Mouse (Mus musculus) urinary bladder, adult 2 months (tissue): ENCODE measurements around the gene Capza3. TPM values are rescaled to one million over a fixed set of nuclear protein-coding genes. Genes with fewer than 3 reads are reported as not detected.

Source experiments
- DNase-seq: peaks from one replicate; pipeline ENCODE4 v3.0.0; 2022; ENCODE audit warnings: low spot score
- polyA plus RNA-seq: library from polyadenylated mRNA; depleted of rRNA; stranded (reverse); fragments of >200 nt; gene quantifications from 2 replicates; pipeline ENCODE4 v1.2.3, GENCODE M21; 2012; rRNA removed

Gene Capza3
- polyA plus RNA-seq: not detected in 2 replicates

DNA sequence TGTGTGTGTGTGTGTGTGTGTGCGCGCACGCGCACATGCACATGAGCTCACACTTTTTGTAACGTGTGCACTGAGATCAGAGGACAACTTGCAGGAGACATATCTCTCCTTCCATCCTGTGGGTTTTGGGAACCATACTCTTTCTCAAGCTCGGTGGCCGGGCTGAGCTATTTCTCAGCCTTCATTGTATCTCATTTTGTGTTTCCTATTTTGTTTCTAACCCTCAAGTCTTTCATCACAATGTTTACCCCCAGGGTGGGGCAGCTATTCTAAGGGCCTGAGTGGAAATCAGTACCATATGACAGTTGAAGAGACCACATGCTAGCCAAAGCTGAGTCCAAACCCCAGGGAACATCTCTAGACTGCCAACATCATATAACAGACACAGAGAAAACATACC is at the start of gene Capza3:
Capza3 (plus strand) TSS at position 301 of the 400 bp plus-strand sequence.
- no peak for DNase-seq

DNA sequence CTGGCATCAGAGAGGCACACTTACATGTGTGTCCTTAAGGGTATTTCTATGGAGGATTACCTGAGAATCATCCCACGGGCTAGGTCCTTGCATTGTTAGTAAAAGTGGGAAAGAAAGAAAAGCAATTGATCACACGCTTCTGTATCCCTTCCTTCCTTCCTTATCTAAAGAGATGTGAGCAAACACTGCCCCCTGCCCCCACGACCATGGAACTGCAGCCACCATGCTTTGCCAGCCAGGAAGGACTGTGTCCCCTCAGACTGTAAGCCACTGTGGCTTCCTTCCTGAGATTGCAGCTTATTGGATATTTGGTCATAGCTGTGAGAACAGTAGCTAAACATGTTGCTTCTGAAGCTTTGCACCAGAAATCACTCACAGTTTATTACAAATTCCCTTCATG is 35.9 kb upstream of the Capza3 start:
- no peak for DNase-seq

DNA sequence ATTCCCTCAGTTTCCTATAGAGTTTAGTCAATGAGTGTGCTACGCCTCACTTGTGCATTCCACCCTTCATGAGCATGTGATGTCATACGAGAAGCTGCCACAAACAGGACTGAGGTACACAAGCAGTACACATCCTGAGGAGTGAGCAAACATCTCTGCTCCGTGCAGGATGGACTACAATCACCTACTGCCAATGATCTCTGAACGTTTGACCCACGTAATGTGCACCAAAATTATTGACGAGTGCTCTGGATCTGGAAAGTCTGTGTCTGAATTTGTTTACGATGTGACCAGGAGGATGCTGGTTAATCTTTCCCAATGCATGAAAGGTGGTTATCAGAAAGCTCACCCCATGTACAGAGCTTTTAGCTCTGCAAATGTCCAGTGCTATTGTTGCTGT is 16.6 kb upstream of the Capza3 start:
- DNase-seq: no peak

DNA sequence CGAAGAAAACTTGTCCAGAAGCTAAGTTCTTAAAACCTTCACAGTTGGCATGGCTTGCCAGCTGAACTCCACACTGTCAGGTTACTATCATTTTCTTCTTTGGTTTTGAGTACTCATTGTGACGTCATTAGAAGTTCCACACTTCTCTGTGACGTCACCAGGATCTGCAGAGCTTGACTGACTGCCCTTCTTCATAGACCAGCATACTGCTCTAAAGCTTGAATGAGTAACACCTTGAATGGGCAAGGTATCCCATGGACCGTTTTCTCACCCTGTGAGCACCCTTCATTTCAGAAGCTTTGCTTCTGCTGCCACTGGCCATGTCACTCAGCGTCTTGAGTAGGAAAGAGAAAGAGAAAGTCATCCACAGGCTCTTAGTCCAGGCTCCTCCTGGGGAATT is 305 bp downstream of the Capza3 start, which contains the start of gene Plcz1:
Plcz1 (minus strand) TSS at position 101 of the 400 bp plus-strand sequence.
- DNase-seq: no peak

DNA sequence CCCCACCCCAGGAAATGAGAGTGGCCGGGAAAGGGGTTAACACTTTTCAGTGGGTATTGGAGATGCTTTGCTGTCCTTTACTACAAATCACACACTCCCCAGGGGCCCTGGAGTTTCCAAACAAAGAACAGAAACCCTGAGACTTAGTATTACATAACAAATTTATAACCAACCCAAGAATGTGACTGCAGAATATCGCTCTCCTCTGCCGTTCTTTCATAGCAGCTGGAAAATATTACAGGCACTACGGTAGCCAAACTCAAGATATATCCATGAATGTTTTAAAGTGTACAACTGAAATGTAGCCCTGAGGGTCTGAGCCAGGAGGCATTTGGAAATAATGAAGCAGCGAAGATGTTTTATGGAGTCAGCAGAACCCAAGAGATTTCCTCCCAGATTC is 10.4 kb downstream of the Capza3 start:
- no peak for DNase-seq

DNA sequence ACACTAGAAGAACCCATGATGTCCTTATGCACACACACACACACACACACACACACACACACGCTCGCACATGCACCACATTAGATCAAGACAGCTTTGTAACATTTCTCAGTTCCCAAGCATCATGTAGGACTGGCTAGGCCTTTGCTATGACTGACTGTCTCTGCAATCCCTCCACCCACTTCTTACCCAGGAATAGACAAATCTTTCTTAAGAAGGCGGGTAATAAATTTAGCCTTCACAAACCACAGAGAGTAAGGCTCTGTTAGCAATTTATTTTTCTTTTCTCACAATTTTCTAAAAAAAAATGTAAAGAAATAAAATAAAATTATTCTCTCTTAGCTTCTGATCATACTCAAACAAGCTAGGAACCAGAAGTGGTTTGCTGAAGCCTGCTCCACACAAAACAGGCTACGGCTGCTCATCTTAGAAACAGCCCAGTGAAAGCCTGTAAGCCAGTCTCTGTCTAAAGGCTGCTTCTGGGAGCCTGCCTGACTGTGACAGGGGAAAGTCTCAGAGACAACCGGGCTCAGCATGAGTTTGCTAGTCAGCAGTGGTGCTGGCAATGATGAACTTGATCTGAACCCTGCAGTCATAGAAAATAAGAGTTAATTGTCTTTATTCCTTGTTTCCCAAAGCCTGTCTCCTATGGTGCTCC is 13.3 kb downstream of the Capza3 start:
- no peak for DNase-seq

DNA sequence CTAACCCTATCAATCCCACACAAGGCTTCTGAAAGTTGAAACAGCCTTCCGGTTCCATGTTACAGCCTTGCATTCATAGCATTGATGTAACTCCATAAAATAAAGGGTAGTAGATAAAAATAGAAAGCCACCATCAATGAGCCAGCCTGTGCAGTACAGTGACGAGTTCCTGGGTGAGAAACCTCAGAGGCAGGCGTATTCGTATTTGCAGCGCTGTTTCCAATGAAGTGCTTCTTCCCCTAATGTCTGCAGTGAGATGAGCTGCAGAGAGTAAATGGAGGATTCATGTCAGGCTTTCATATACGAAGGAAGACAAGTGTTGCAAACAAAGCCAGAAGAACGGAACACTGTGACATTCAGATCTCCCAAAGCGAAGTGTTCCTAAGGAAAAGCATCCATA is 28.1 kb downstream of the Capza3 start:
- no peak for DNase-seq

DNA sequence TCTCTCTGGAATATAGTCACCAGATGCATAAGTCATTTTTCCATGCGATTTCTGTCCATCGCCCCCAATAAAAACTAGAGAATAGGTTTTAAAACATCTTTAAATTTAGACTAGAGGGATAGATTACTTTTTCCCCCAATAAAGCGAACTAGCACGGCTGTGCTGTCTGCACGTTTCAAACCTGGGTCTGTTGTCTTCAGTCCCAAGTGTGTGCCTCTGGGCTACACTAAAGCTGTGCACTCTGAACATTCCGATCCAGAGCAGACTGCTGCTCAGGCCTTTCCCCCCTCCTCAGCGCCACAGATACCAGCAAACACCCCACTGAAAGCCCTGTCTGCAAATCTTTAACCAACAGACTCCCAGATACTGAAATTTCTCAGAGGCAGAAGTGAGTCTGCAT is 39.9 kb downstream of the Capza3 start:
- no peak for DNase-seq

DNA sequence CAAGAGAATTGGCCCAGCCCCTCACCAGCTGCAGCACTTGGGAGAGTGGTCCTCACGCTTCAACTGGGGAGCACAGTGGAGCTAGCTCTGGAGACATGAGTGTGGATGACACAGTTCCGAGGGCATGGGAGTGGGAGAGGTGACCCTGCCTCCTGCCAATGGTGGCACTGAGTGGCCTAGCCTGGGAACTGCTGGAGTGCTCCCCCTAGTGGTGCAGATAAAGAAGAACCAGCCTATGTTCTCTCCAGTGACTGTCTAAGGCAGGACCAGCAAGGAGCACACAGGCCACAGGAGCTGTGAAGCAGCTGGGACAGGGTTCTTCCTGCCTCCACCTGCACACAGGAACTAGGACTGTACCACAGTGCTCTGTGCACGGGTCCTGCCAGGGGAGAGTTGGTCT is 40.7 kb downstream of the Capza3 start:
- DNase-seq: no peak

DNA sequence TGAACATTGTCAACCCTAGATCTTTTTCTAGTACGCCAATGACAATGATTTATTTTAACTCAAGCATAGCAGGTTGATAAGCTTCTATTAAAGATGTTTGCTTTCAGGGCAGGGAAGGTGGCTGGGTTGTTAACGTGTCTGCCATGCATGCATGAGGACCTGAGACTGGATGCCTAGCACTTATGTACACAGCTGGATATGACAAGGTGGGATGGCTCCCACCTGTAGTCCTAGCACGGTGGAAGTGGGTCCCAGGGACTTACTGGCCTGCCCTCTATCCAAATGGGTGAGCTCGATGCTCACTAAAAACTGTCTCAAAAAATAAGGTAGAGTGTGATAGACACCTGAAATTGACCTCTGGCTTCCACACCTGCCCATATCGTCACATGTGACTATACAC is 48.8 kb downstream of the Capza3 start:
- DNase-seq: no peak

Other genes starting within 250 kb of the Capza3 start
- 0.04 TPM in 1 of 2 replicates, not detected in the other for gene Plcz1, start 205 bp downstream of the Capza3 start, polyA plus RNA-seq